Mouse (Mus musculus) ES-E14 (cell line): ENCODE measurements around the gene Lmod3. TPM values are rescaled to one million over a fixed set of nuclear protein-coding genes. Genes with fewer than 3 reads are reported as not detected.

Experiments used
- DNase-seq: peaks from one replicate; pipeline ENCODE4 v3.0.0-alpha.2; 2013; ENCODE audit warnings: low read depth, low spot score
- H3K27ac ChIP-seq: 2 replicates; pipeline ENCODE4 v1.5.1; 2012; ENCODE audit warnings: low read depth, mild to moderate bottlenecking, low read length, moderate library complexity, mixed read lengths; ENCODE audit not compliant: poor library complexity, insufficient read depth, severe bottlenecking
- H3K36me3 ChIP-seq: 2 replicates; pipeline ENCODE4 v1.6.1; 2012; ENCODE audit warnings: mild to moderate bottlenecking, low read length, moderate library complexity, mixed read lengths; ENCODE audit not compliant: control insufficient read depth, poor library complexity, insufficient read depth, severe bottlenecking
- H3K4me1 ChIP-seq, 2 experiments: fragments of 150-350 bp in 1 of 2; sonication (generic) in 1 of 2; 2 replicates each; pipeline ENCODE4 v1.6.1; 2012; ENCODE audit warnings: low read length in 2 of 2, mild to moderate bottlenecking in 1 of 2, mixed read lengths in 1 of 2; ENCODE audit not compliant: control insufficient read depth in 2 of 2, insufficient read depth in 2 of 2, poor library complexity in 1 of 2
- H3K4me3 ChIP-seq, 2 experiments: fragments of 150-350 bp in 1 of 2; sonication (generic) in 1 of 2; 2 replicates each; pipeline ENCODE4 v1.5.1; 2012; ENCODE audit warnings: low read length in 2 of 2, low read depth in 1 of 2, mild to moderate bottlenecking in 1 of 2, mixed read lengths in 1 of 2; ENCODE audit not compliant: insufficient read depth in 1 of 2, poor library complexity in 1 of 2, severe bottlenecking in 1 of 2
- H3K9ac ChIP-seq: 2 replicates; pipeline ENCODE4 v1.6.1; 2012; ENCODE audit warnings: low read depth, mild to moderate bottlenecking, low read length, mixed read lengths; ENCODE audit not compliant: poor library complexity, insufficient read depth, severe bottlenecking
- H3K9me3 ChIP-seq: fragments of 150-350 bp; sonication (generic); 2 replicates; pipeline ENCODE4 v1.6.1; 2012; ENCODE audit warnings: low read depth, mild to moderate bottlenecking, low read length; ENCODE audit not compliant: control insufficient read depth, insufficient read depth
- CHD2 ChIP-seq: IDR thresholded peaks from 2 replicates; pipeline ENCODE4 v1.6.1; 2014; ENCODE audit warnings: mild to moderate bottlenecking, low read depth, low read length, inconsistent platforms
- HCFC1 ChIP-seq: IDR thresholded peaks from 2 replicates; pipeline ENCODE4 v1.6.1; 2012; ENCODE audit warnings: low read length, inconsistent platforms, borderline replicate concordance; ENCODE audit not compliant: insufficient read depth
- MAFK ChIP-seq: IDR thresholded peaks from 2 replicates; pipeline ENCODE4 v1.6.1; 2014; ENCODE audit warnings: mild to moderate bottlenecking, low read depth, low read length, inconsistent platforms; ENCODE audit not compliant: insufficient read depth
- ZC3H11A ChIP-seq: IDR thresholded peaks from 2 replicates; pipeline ENCODE4 v1.6.1; 2012; ENCODE audit warnings: low read depth, mild to moderate bottlenecking, inconsistent platforms, low read length, borderline replicate concordance
- ZNF384 ChIP-seq: IDR thresholded peaks from 2 replicates; pipeline ENCODE4 v1.6.1; 2012; ENCODE audit warnings: low read depth, low read length, inconsistent platforms
- in situ Hi-C, 2 experiments: fragments of 600-800 bp; cut with MboI; formaldehyde crosslinking; loops; one replicate each; pipeline ENCODE4 v1.15.1; 2025; ENCODE audit warnings: low sequenced_read_pairs in 2 of 2, inconsistent platforms in 1 of 2; ENCODE audit not compliant: unreplicated experiment in 2 of 2
- total RNA-seq: library from RNA; depleted of rRNA; stranded (reverse); fragments of 300-350 nt; gene quantifications from 2 replicates; pipeline ENCODE4 v1.2.3, GENCODE M21; 2012

Gene Lmod3
- total RNA-seq, 1 experiment, result 0.09 TPM

GRCm38 (mm10) chr6:97278014-97278787 is 25.6 kb upstream of the Lmod3 start:
- H3K4me3 ChIP-seq, result peak overlapping the region; percentile 26 to 56; a peak in 3 of 4 replicates
- in situ Hi-C loops, result no loop called here
- no peak for TF ChIP-seq HCFC1
- TF ChIP-seq ZC3H11A, result peak; percentile 63; the same call in 1 of the 2 replicates
- TF ChIP-seq MAFK, result no peak
- TF ChIP-seq CHD2, result no peak
- TF ChIP-seq ZNF384, result no peak
- no peak overlapping the region; the same call in 1 of the 2 replicates for H3K9ac ChIP-seq
- H3K9me3 ChIP-seq, result no peaks in the 10 kb centered on the region
- H3K36me3 ChIP-seq, result no peaks in the 10 kb centered on the region
- DNase-seq, result peak; percentile 94
- H3K4me1 ChIP-seq, result peaks cover 0 to 8% of the 10 kb centered on the region in 2 experiments; a peak in 1 of 4 replicates
- no peak overlapping the region for H3K27ac ChIP-seq

- Histone ChIP-seq H3K27ac (no peak overlapping the region), H3K9ac (no peak overlapping the region), H3K4me3 (no peak overlapping the region), H3K9me3 (no peaks in the 10 kb centered on the region), H3K4me1 (peaks cover 0 to 8% of the 10 kb centered on the region in 2 experiments; a peak in 1 of 4 replicates), H3K36me3 (no peaks in the 10 kb centered on the region)
- no peak for TF ChIP-seq ZC3H11A
- no peak for TF ChIP-seq MAFK
- TF ChIP-seq HCFC1, result no peak
- no peak for TF ChIP-seq ZNF384
- no peak for TF ChIP-seq CHD2
- no peak for DNase-seq
- in situ Hi-C loops, result no loop called here
Observed at GRCm38 (mm10) chr6:97276890-97277497, 24.4 kb upstream of the Lmod3 start.

- H3K4me1 ChIP-seq, result peaks cover 0 to 8% of the 10 kb centered on the region in 2 experiments; a peak in 1 of 4 replicates
- no peaks in the 10 kb centered on the region for H3K9me3 ChIP-seq
- TF ChIP-seq ZNF384 (no peak), MAFK (no peak), CHD2 (no peak), ZC3H11A (no peak), HCFC1 (no peak)
- in situ Hi-C loops, result no loop called here
- no peak overlapping the region for H3K4me3 ChIP-seq
- 0 out of 2 replicates have a peak overlapping the region, but pooled peaks have one; percentile 36 for H3K9ac ChIP-seq
- no peak overlapping the region for H3K27ac ChIP-seq
- H3K36me3 ChIP-seq, result no peaks in the 10 kb centered on the region
- DNase-seq, result no peak
Observed at GRCm38 (mm10) chr6:97276366-97276765, 23.8 kb upstream of the Lmod3 start.

- Histone ChIP-seq H3K4me3 (no peak overlapping the region), H3K27ac (no peak overlapping the region), H3K36me3 (no peaks in the 10 kb centered on the region), H3K4me1 (peaks cover 0 to 8% of the 10 kb centered on the region in 2 experiments; a peak in 1 of 4 replicates), H3K9ac (no peak overlapping the region), H3K9me3 (no peaks in the 10 kb centered on the region)
- in situ Hi-C loops, result no loop called here
- TF ChIP-seq CHD2, result no peak
- TF ChIP-seq MAFK, result no peak
- no peak for TF ChIP-seq ZC3H11A
- TF ChIP-seq ZNF384, result no peak
- no peak for TF ChIP-seq HCFC1
- no peak for DNase-seq
Observed at GRCm38 (mm10) chr6:97275760-97276159, 23.2 kb upstream of the Lmod3 start.
